Mouse (Mus musculus) CH12.LX (cell line): ENCODE measurements around the gene Trim7. TPM values are rescaled to one million over a fixed set of nuclear protein-coding genes. Genes with fewer than 3 reads are reported as not detected.

Source experiments
- DNase-seq: peaks from one replicate; pipeline ENCODE4 v3.0.0-alpha.2; 2013; ENCODE audit errors: extremely low read depth
- H3K27ac ChIP-seq: 2 replicates; pipeline ENCODE4 v1.5.1; 2012; ENCODE audit warnings: low read depth, mild to moderate bottlenecking, control low read depth, moderate library complexity; ENCODE audit not compliant: insufficient read depth
- H3K27me3 ChIP-seq: replicated peaks from 2 replicates; pipeline ENCODE3; 2012; ENCODE audit warnings: inconsistent platforms
- H3K36me3 ChIP-seq, 2 experiments: replicated peaks in 1 of 2; 2 replicates each; pipeline versions ENCODE3 to v1.6.1; 2012; ENCODE audit warnings: inconsistent platforms in 1 of 2, low read length in 1 of 2, mild to moderate bottlenecking in 1 of 2, mixed read lengths in 1 of 2, moderate library complexity in 1 of 2; ENCODE audit not compliant: control insufficient read depth in 1 of 2, insufficient read depth in 1 of 2
- H3K4me1 ChIP-seq, 2 experiments: 2 replicates each; pipeline ENCODE4 v1.6.1; 2012; ENCODE audit warnings: inconsistent platforms in 1 of 2, moderate library complexity in 1 of 2; ENCODE audit not compliant: insufficient read depth in 2 of 2, control insufficient read depth in 1 of 2
- H3K4me2 ChIP-seq: 2 replicates; pipeline ENCODE4 v1.6.1; 2012; ENCODE audit warnings: low read depth, mild to moderate bottlenecking, control low read depth; ENCODE audit not compliant: poor library complexity, insufficient read depth, severe bottlenecking
- H3K4me3 ChIP-seq, 3 experiments: fragments of 150-350 bp in 1 of 3; sonication (generic) in 1 of 3; replicated peaks in 1 of 3; 2 replicates each; pipeline versions ENCODE3 to v1.5.1; 2011 to 2012; ENCODE audit warnings: low read depth in 2 of 3, low read length in 2 of 3, mild to moderate bottlenecking in 2 of 3, moderate library complexity in 2 of 3, control low read depth in 1 of 3, improper control_type of control experiment in 1 of 3, inconsistent platforms in 1 of 3, mixed read lengths in 1 of 3; ENCODE audit not compliant: poor library complexity in 1 of 3
- H3K79me2 ChIP-seq: replicated peaks from 2 replicates; pipeline ENCODE4 v1.6.1; 2012; ENCODE audit warnings: mild to moderate bottlenecking, moderate library complexity; ENCODE audit not compliant: control insufficient read depth, poor library complexity, insufficient read depth, severe bottlenecking; ENCODE audit errors: extremely low read depth
- H3K9ac ChIP-seq: 2 replicates; pipeline ENCODE4 v1.6.1; 2012; ENCODE audit warnings: low read depth, mild to moderate bottlenecking, control low read depth, moderate library complexity; ENCODE audit not compliant: insufficient read depth
- H3K9me3 ChIP-seq: replicated peaks from 2 replicates; pipeline ENCODE3; 2012; ENCODE audit warnings: low read length, inconsistent platforms, mixed read lengths
- BHLHE40 ChIP-seq: IDR thresholded peaks from 2 replicates; pipeline ENCODE4 v1.6.1; 2011; ENCODE audit warnings: mild to moderate bottlenecking, low read depth, low read length, improper control_type of control experiment
- CHD1 ChIP-seq: IDR thresholded peaks from 2 replicates; pipeline ENCODE4 v1.6.1; 2012; ENCODE audit warnings: low read depth, low read length, improper control_type of control experiment, inconsistent platforms
- CHD2 ChIP-seq: IDR thresholded peaks from 2 replicates; pipeline ENCODE4 v1.6.1; 2011; ENCODE audit warnings: low read length, improper control_type of control experiment
- CTCF ChIP-seq, 2 experiments: IDR thresholded peaks in 1 of 2; conservative IDR thresholded peaks in 1 of 2; 2 replicates each; pipeline ENCODE4 v1.5.1; 2011 to 2012; ENCODE audit warnings: low read depth in 2 of 2, low read length in 2 of 2, improper control_type of control experiment in 1 of 2, inconsistent platforms in 1 of 2, mild to moderate bottlenecking in 1 of 2, moderate library complexity in 1 of 2
- E2F4 ChIP-seq: IDR thresholded peaks from 2 replicates; pipeline ENCODE4 v1.6.1; 2011; ENCODE audit warnings: low read depth, low read length, improper control_type of control experiment; ENCODE audit not compliant: insufficient replicate concordance
- ELF1 ChIP-seq: IDR thresholded peaks from 2 replicates; pipeline ENCODE4 v1.6.1; 2014; ENCODE audit warnings: low read depth, mild to moderate bottlenecking, inconsistent platforms, low read length, improper control_type of control experiment
- EP300 ChIP-seq: IDR thresholded peaks from 2 replicates; pipeline ENCODE4 v1.6.1; 2011; ENCODE audit warnings: low read length, improper control_type of control experiment
- ETS1 ChIP-seq: conservative IDR thresholded peaks from 2 replicates; pipeline ENCODE4 v1.6.1; 2012; ENCODE audit warnings: low read depth, mild to moderate bottlenecking, inconsistent platforms, low read length, improper control_type of control experiment, moderate library complexity
- GABPA ChIP-seq: IDR thresholded peaks from 2 replicates; pipeline ENCODE4 v1.6.1; 2012; ENCODE audit warnings: low read depth, low read length, improper control_type of control experiment, inconsistent platforms; ENCODE audit not compliant: insufficient replicate concordance
- HCFC1 ChIP-seq: IDR thresholded peaks from 2 replicates; pipeline ENCODE4 v1.6.1; 2012; ENCODE audit warnings: low read depth, mild to moderate bottlenecking, inconsistent platforms, low read length, improper control_type of control experiment
- IRF4 ChIP-seq: IDR thresholded peaks from 2 replicates; pipeline ENCODE4 v1.6.1; 2014; ENCODE audit warnings: low read depth, mild to moderate bottlenecking, inconsistent platforms, low read length, improper control_type of control experiment
- JUN ChIP-seq: IDR thresholded peaks from 2 replicates; pipeline ENCODE4 v1.6.1; 2011; ENCODE audit warnings: low read depth, mild to moderate bottlenecking, low read length, improper control_type of control experiment, moderate library complexity; ENCODE audit not compliant: insufficient read depth
- JUND ChIP-seq: conservative IDR thresholded peaks from 2 replicates; pipeline ENCODE4 v1.6.1; 2011; ENCODE audit warnings: low read depth, low read length, improper control_type of control experiment
- KAT2A ChIP-seq: IDR thresholded peaks from 2 replicates; pipeline ENCODE4 v1.6.1; 2012; ENCODE audit warnings: low read length, improper control_type of control experiment, inconsistent platforms; ENCODE audit not compliant: insufficient replicate concordance
- MAFK ChIP-seq: IDR thresholded peaks from 2 replicates; pipeline ENCODE4 v1.6.1; 2011; ENCODE audit warnings: low read length, improper control_type of control experiment; ENCODE audit not compliant: insufficient replicate concordance
- MAX ChIP-seq: IDR thresholded peaks from 2 replicates; pipeline ENCODE4 v1.6.1; 2011; ENCODE audit warnings: low read length, improper control_type of control experiment
- MAZ ChIP-seq: IDR thresholded peaks from 2 replicates; pipeline ENCODE4 v1.6.1; 2012; ENCODE audit warnings: low read depth, mild to moderate bottlenecking, inconsistent platforms, low read length, improper control_type of control experiment, moderate library complexity
- MEF2A ChIP-seq: IDR thresholded peaks from 2 replicates; pipeline ENCODE4 v1.6.1; 2014; ENCODE audit warnings: low read depth, mild to moderate bottlenecking, inconsistent platforms, low read length, improper control_type of control experiment, borderline replicate concordance
- MXI1 ChIP-seq: IDR thresholded peaks from 2 replicates; pipeline ENCODE4 v1.6.1; 2011; ENCODE audit warnings: mild to moderate bottlenecking, low read depth, low read length, improper control_type of control experiment
- MYC ChIP-seq: IDR thresholded peaks from 2 replicates; pipeline ENCODE4 v1.6.1; 2011; ENCODE audit warnings: low read depth, mild to moderate bottlenecking, improper control_type of control experiment, low read length
- NELFE ChIP-seq: IDR thresholded peaks from 2 replicates; pipeline ENCODE4 v1.6.1; 2011; ENCODE audit warnings: low read depth, low read length, improper control_type of control experiment
- NRF1 ChIP-seq: IDR thresholded peaks from 2 replicates; pipeline ENCODE4 v1.6.1; 2014; ENCODE audit warnings: low read depth, mild to moderate bottlenecking, inconsistent platforms, low read length, improper control_type of control experiment, moderate library complexity
- PAX5 ChIP-seq: IDR thresholded peaks from 2 replicates; pipeline ENCODE4 v1.6.1; 2012; ENCODE audit warnings: low read length, inconsistent platforms, mixed read lengths
- POLR2A ChIP-seq: IDR thresholded peaks from 2 replicates; pipeline ENCODE4 v1.6.1; 2011; ENCODE audit warnings: low read depth, mild to moderate bottlenecking, improper control_type of control experiment, low read length
- POLR2AphosphoS2 ChIP-seq: IDR thresholded peaks from 2 replicates; pipeline ENCODE4 v1.6.1; 2011; ENCODE audit warnings: low read depth, low read length, improper control_type of control experiment
- RAD21 ChIP-seq: IDR thresholded peaks from 2 replicates; pipeline ENCODE4 v1.6.1; 2011; ENCODE audit warnings: low read depth, mild to moderate bottlenecking, low read length, improper control_type of control experiment, moderate library complexity
- RCOR1 ChIP-seq: conservative IDR thresholded peaks from 2 replicates; pipeline ENCODE4 v1.6.1; 2012; ENCODE audit warnings: low read depth, mild to moderate bottlenecking, inconsistent platforms, low read length, improper control_type of control experiment
- SIN3A ChIP-seq: IDR thresholded peaks from 2 replicates; pipeline ENCODE4 v1.6.1; 2012; ENCODE audit warnings: low read length, improper control_type of control experiment, inconsistent platforms
- SMC3 ChIP-seq: IDR thresholded peaks from 2 replicates; pipeline ENCODE4 v1.6.1; 2011; ENCODE audit warnings: low read depth, low read length, improper control_type of control experiment
- TBP ChIP-seq: conservative IDR thresholded peaks from 2 replicates; pipeline ENCODE4 v1.6.1; 2011; ENCODE audit warnings: low read depth, low read length, improper control_type of control experiment
- TCF12 ChIP-seq: IDR thresholded peaks from 2 replicates; pipeline ENCODE4 v1.6.1; 2014; ENCODE audit warnings: low read depth, mild to moderate bottlenecking, inconsistent platforms, low read length, improper control_type of control experiment
- UBTF ChIP-seq: IDR thresholded peaks from 2 replicates; pipeline ENCODE4 v1.6.1; 2012; ENCODE audit warnings: low read depth, mild to moderate bottlenecking, inconsistent platforms, low read length, improper control_type of control experiment, moderate library complexity
- USF1 ChIP-seq: IDR thresholded peaks from 2 replicates; pipeline ENCODE4 v1.6.1; 2014; ENCODE audit warnings: low read depth, mild to moderate bottlenecking, inconsistent platforms, low read length, improper control_type of control experiment
- USF2 ChIP-seq: conservative IDR thresholded peaks from 2 replicates; pipeline ENCODE4 v1.6.1; 2011; ENCODE audit warnings: low read depth, low read length, improper control_type of control experiment
- ZC3H11A ChIP-seq: IDR thresholded peaks from 2 replicates; pipeline ENCODE4 v1.6.1; 2012; ENCODE audit warnings: low read depth, mild to moderate bottlenecking, inconsistent platforms, low read length, improper control_type of control experiment
- ZKSCAN1 ChIP-seq: IDR thresholded peaks from 2 replicates; pipeline ENCODE4 v1.6.1; 2012; ENCODE audit warnings: low read depth, inconsistent platforms, low read length, improper control_type of control experiment, borderline replicate concordance
- ZMIZ1 ChIP-seq: IDR thresholded peaks from 2 replicates; pipeline ENCODE4 v1.6.1; 2012; ENCODE audit warnings: low read depth, mild to moderate bottlenecking, inconsistent platforms, low read length, improper control_type of control experiment
- ZNF384 ChIP-seq: IDR thresholded peaks from 2 replicates; pipeline ENCODE4 v1.6.1; 2012; ENCODE audit warnings: low read depth, low read length, improper control_type of control experiment, inconsistent platforms
- dilution Hi-C: fragments of 300-500 bp; cut with MboI; formaldehyde crosslinking; loops from 2 replicates; pipeline ENCODE4 v1.14.3; 2020; ENCODE audit warnings: low sequenced_read_pairs; ENCODE audit not compliant: extremely low pct_unique_long_range_greater_than_20kb, extremely low pct_ligation_motif_present
- in situ Hi-C: fragments of 300-500 bp; cut with MboI; formaldehyde crosslinking; loops from 3 replicates; pipeline ENCODE4 v1.14.3; 2019; ENCODE audit warnings: low sequenced_read_pairs, low pct_ligation_motif_present, low pct_unique_long_range_greater_than_20kb, mixed read lengths
- polyA plus RNA-seq: library from polyadenylated mRNA; unstranded; fragments of >175 nt; gene quantifications from 2 replicates; pipeline ENCODE4 v1.2.1, GENCODE M21; 2012; ENCODE audit warnings: low read depth; ENCODE audit not compliant: insufficient read length
- total RNA-seq, 2 experiments: library from RNA; depleted of rRNA; stranded (reverse); fragments of 300-350 nt in 1 of 2; fragments of >200 nt in 1 of 2; gene quantifications; 2 replicates each; pipeline ENCODE4 v1.2.3; 2012 to 2014

Trim7 gene
- total and polyA plus RNA-seq, 3 experiments: 9.2 to 34.6 (median 15.1) TPM

DNA sequence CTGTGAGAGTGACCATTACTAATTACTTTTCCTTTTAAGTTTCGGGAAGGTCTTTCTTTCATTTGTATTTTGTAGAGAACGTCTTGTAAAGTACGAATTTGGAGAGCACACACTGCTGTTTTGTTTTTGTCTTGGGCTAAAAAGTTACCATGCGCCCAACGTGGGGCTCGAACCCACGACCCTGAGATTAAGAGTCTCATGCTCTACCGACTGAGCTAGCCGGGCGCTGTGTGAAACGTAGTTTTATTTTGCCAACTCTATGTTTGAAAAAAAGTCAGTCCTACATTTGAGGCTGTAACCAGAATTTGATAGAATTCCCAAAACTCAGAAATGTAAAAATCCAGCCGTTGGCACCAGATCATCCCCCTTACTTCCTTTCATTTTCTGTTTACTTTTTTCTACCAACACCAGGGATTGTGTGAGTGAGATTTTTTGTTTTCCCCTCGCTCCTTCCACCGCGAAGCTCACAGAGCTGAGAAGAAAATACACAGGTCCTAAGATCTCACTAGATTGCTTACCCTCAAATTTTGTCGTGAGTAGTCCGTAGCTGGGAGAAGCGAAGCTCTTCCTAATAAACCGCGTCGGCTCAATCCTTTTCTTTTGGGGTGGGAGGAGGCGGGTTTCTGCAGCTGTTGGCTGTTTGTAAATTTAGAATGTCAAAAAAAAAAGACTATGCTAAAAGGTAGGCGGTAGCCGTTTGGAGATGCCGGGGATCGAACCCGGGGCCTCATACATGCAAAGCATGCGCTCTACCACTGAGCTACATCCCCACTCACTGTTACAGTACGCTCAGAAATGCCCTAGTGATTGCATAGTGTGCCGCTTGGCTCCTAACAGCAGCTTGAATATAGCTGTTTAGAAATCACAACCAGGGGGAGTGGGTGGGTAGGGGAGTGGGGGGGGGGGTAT, 8.0 kb downstream of the Trim7 start:
- DNase-seq: peak; percentile 92
- Histone ChIP-seq H3K36me3 (no peaks in the 10 kb centered on the region), H3K9ac (peak overlapping the region; percentile 96), H3K79me2 (no peaks in the 10 kb centered on the region), H3K9me3 (no peaks in the 10 kb centered on the region)
- in situ Hi-C loops: no loop called here
- peak; percentile 98 for TF ChIP-seq MAFK
- no peak for TF ChIP-seq JUND
- no peak for TF ChIP-seq TCF12
- no peak for TF ChIP-seq POLR2A
- TF ChIP-seq ELF1: peak; percentile 98
- peak; percentile 88; the same call in 1 of the 2 replicates for TF ChIP-seq KAT2A
- TF ChIP-seq ZNF384: peak; percentile 84
- TF ChIP-seq RAD21: no peak
- TF ChIP-seq MAX: no peak
- no peak; the same call in 1 of the 2 replicates for TF ChIP-seq MXI1
- no peak for TF ChIP-seq ETS1
- peak; percentile 99 for TF ChIP-seq TBP
- TF ChIP-seq SMC3: no peak
- TF ChIP-seq MAZ: 0 out of 2 replicates have a peak, but pooled peaks have one; percentile 17
- TF ChIP-seq USF1: no peak
- TF ChIP-seq NELFE: no peak
- no peak for TF ChIP-seq GABPA
- no peak for TF ChIP-seq ZKSCAN1
- peak; percentile 83 for TF ChIP-seq MEF2A
- no peak for TF ChIP-seq PAX5
- TF ChIP-seq CTCF (conservative IDR thresholded peaks at IDR 0.05 in 1 of 2, IDR thresholded peaks at IDR 0.05 in 1 of 2; ENCODE audit: low read depth in 2 of 2, low read length in 2 of 2): no peak
- TF ChIP-seq JUN: no peak
- 0 out of 2 replicates have a peak, but pooled peaks have one; percentile 53 for TF ChIP-seq IRF4
- TF ChIP-seq RCOR1: no peak
- TF ChIP-seq EP300: no peak
- no peak for TF ChIP-seq POLR2AphosphoS2
- TF ChIP-seq USF2: no peak
- 0 out of 2 replicates have a peak, but pooled peaks have one; percentile 42 for TF ChIP-seq MYC
- TF ChIP-seq ZMIZ1: no peak
- TF ChIP-seq BHLHE40: no peak
- no peak for TF ChIP-seq CHD2
- TF ChIP-seq UBTF: 0 out of 2 replicates have a peak, but pooled peaks have one; percentile 22
- TF ChIP-seq SIN3A: no peak; the same call in 1 of the 2 replicates
- TF ChIP-seq HCFC1: no peak
- TF ChIP-seq ZC3H11A: no peak
- TF ChIP-seq NRF1: peak; percentile 77
- TF ChIP-seq CHD1: no peak
- peak; percentile 89 for TF ChIP-seq E2F4
- TF ChIP-seq, all 38 proteins: peak for 12
- Histone ChIP-seq H3K4me3 (peak overlapping the region; percentile 51 to 73 (median 69)), H3K27ac (peak overlapping the region; percentile 68), H3K4me1 (peaks cover 13 to 40% of the 10 kb centered on the region in 2 experiments; a peak in 3 of 4 replicates), H3K27me3 (peaks cover 9% of the 10 kb centered on the region), H3K4me2 (peak overlapping the region; percentile 58)
- dilution Hi-C loops: no loop called here
